Mouse (Mus musculus) ZHBTc4 (cell line): ENCODE measurements at regions not wholly inside any gene's neighbourhood (a gene's known extent, or its start where the extent isn't known, plus 50 kb on each side); places are given as distances from the start of the nearest gene placed in this dataset.
A peak's percentile ranks its signal among the peaks of the same experiment; 100 is the strongest.
"Not testable (repeated sequence)": the region's sequence is repeated elsewhere in the genome, so short reads cannot be mapped to it uniquely, and the experiment has no call there.

ENCODE experiments used
- DNase-seq: peaks from one replicate; pipeline ENCODE4 v3.0.0-alpha.2; 2011; ENCODE audit warnings: low read depth, low spot score

GRCm38 (mm10) chr1:23316288-23316687, 81.3 kb downstream of the Ogfrl1 start:
- not testable (repeated sequence) for DNase-seq

DNA sequence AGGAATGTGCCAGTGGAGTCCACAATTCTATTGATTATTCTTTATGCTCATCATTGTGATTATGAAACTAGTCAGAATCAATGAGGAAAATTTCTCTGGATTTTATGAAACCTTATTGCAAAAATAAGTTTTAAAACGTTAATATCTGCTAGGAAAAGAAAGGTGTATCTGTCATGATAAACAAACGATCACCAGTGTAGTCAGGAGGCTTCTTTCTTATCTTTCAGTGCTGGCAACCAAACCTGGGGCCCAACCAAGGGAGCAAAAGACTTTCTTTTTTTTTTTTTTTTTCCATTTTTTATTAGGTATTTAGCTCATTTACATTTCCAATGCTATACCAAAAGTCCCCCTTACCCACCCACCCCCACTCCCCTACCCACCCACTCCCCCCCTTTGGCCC, 82.7 kb downstream of the Ogfrl1 start:
- DNase-seq: not testable (repeated sequence)

- DNase-seq: no peak
Observed at GRCm38 (mm10) chr1:23292718-23293117, 104.9 kb downstream of the Ogfrl1 start.

DNA sequence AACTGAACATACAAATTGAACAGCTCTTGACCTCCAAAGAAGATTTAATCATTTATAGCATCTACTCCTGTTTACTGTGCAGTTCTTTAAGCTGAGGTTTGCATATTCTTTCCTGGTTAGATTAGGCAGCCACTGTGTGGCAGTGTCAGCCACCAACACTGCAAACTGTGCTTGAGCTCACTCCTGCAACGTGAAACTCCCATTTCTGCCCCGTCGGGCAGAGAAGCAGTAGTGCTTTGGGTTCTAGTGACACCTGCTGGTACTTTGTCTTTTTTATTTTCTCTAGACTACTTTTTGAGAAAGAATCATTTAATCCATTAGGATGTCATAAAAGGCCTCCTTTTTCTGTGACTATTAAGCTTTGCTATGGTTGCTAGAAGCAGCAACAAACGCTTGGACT, 110.8 kb downstream of the Ogfrl1 start:
- peak; percentile 68 for DNase-seq

GRCm38 (mm10) chr1:23282870-23283219, 114.7 kb downstream of the Ogfrl1 start:
- DNase-seq: no peak

- no peak for DNase-seq
Observed at GRCm38 (mm10) chr1:23282215-23282869, 115.2 kb downstream of the Ogfrl1 start.

DNA sequence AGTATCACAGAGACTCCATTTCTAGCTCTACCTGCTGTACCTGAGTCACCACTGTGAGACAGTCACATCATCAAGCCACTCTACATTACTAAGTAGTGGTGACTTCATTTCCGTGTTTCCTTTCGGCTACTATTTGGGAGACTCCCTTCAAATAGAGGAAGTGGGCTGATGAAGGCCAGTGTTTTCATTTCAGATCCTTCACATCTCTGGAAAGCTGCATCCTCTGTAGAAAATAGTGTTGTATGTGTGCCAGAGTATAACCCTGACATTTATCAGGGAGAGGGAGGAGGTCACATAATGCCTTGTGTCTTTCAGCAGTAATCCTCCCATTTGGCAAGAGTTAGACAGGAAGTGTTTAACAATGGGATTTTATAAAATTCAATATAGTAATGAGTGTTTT, 117.7 kb downstream of the Ogfrl1 start:
- no peak for DNase-seq

DNA sequence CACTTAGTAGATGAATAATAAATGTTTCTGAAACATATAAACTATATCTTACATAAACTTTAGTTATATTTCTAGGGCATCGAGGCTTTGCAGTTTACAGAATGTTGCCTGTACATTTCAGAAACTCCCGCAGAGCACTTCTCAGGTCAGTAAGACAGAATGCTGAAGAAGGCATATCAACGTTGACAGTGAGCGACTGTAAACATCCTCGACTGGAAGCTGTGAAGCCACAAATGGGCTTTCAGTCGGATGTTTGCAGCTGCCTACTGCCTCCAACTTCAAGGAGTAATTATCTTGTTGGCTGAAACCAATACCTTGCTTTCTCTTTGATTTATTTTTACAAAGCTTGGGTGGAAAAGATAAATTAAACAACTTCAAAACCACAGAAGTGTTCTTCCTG, 125.5 kb downstream of the Ogfrl1 start:
- no peak for DNase-seq

GRCm38 (mm10) chr1:23270910-23271822, 126.4 kb downstream of the Ogfrl1 start:
- no peak for DNase-seq

DNA sequence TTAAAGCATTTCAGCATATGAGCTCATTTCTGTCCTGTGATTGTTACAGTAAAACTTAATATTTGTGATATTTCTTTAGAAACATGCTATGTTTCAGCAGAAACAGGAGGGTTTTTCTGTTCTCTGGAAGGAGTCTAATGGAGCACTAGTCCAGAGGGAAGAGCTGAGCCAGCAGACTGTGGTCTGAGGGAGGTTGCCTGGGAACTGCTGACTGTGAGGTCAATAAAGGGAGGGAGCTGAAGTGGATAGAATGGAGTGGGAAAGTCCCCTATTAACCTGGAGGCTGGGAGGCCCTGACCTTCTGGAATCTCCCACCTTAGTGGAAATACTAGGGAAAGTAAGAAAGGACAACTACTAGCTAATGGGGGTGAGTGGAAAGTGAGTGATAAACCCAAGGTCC, 129.5 kb downstream of the Ogfrl1 start:
- no peak for DNase-seq

DNA sequence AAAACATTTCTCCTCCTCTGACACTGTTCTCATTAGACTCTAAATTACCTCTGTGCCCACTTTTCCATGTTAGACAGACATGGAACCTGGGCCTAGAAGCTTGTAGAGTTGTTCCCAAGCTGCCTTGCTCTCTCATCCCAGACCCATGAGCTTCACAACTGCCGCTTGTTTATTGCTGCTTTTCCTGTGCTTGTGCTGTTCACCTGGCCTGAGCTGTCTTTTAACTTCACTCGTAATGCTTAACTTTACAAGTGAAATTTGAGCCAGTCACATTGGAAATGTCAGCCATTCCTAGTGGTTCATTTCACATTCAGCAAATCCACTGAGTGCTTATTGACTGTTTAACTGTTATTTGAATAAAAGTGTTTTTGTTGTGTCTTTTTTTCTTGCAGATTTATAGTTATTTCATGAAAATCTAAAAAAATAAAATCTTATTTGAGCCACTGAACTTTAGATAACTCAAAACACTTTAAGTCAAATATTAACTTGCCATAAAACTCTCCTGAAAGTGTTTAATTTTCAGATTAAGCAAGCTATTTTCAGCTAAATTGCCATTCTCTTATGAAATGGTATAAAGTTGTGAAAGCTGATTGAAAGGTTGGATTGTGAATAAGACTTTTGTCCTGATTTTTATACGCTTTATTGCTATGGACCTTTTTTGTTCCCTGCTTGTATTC, 131.9 kb downstream of the Ogfrl1 start:
- DNase-seq: no peak

GRCm38 (mm10) chr1:23264251-23264650, 133.3 kb downstream of the Ogfrl1 start:
- no peak for DNase-seq

- no peak for DNase-seq
Observed at GRCm38 (mm10) chr1:23263798-23264197, 133.8 kb downstream of the Ogfrl1 start.

- no peak for DNase-seq
Observed at GRCm38 (mm10) chr1:23261652-23262051, 135.9 kb downstream of the Ogfrl1 start.

- no peak for DNase-seq
Observed at GRCm38 (mm10) chr1:23257306-23257895, 140.2 kb downstream of the Ogfrl1 start.

DNA sequence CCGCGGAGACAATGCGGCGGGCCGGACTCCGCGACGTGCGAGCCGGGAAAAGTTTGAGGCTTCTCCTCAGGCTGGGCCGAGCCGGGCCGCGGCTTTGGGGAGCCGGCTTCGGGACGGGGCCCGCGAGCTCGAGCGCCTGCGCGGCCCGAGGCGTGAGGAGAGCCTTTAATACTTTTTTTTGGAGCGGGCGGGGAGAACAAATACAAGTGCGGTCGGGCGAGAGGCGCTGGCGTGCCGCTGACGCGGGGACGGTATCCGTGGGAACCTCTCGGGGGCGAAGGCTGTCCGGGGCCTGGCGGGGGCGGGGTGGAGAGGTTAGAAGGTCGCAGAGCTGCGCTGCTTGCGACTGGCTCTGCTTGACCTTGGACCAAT, 141.0 kb downstream of the Ogfrl1 start:
- peak; percentile 87 for DNase-seq

DNA sequence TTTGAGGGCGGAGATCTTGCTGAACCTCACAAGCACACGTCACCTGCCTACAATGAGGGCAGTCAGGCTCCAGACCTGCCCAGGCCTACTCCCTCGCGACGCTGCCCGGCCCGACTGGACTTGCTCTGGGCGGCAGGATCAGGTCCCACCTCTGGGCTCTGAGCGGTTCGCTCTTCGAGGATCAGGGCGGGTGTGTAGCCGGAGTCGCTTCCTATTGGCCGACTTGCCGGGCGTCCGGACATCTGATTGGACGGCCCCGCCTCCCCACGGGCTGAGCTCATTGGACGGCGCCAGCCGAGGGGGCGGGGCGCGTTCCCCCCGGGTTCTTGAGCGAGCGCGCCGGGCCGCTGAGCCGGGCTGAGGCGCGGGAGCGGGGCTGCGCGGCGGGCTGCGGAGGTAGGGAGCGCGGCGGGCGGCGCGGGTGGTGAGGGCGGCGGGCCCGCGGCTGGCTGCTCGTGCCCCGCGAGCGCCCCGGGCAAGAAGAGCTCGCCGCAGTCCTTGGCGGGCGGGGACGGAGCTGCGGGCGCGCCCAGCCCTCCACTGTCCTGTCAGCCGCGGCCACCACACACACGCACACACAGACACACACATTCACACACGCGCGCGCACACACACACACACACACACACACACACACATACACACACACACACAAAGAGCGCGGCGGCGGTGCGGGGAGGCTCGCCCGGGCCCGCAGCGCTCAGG, 141.5 kb downstream of the Ogfrl1 start:
- peak; percentile 98 for DNase-seq

- DNase-seq: no peak
Observed at GRCm38 (mm10) chr1:23254235-23254634, 143.3 kb downstream of the Ogfrl1 start.

GRCm38 (mm10) chr1:23231522-23231921, 129.5 kb upstream of the 4933415F23Rik start:
- no peak for DNase-seq

DNA sequence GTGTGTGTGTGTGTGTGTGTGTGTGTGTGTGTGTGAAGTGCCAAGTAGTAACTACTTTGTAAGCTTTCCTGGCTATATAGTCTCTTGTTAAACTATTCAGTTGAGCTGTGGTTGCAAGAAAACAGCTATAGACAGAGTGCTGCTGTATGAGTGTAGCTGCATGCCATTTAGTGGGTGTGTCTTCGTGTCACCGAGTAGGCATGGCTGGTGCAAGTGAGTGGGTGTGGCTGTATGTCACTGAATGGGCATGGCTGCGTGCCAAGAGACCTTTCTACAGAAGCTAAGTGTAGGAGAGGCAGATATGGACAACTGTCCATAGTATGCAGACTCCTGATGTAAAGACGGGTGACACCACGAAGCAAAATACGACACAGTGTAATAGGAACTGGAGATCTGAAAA, 126.4 kb upstream of the 4933415F23Rik start:
- no peak for DNase-seq

- DNase-seq: peak; percentile 14
Observed at GRCm38 (mm10) chr1:23214462-23215158, 112.6 kb upstream of the 4933415F23Rik start.
